Mouse (Mus musculus): ENCODE measurements around the gene Gm13279.
"Not testable (repeated sequence)": the region's sequence is repeated elsewhere in the genome, so short reads cannot be mapped to it uniquely, and the experiment has no call there.

DNA sequence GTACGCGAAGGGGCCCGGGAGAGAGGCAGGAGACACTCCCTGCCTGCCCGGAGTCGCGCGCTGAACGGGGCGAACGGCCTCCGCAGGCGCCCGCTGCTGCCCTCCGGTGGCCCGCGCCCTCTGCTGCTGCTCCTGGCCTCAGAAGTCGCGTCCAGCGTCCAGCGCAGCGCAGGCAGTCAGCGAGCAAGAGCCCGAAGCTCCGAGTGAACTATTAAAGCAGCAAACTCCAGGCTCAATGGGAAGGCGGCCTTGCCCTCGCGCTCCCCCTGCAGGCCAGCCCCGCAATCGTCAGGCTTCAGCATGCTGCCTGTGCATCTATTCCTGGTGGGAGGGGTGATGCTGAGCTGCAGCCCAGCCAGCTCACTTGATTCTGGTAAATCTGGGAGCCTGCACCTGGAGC, 5.8 kb downstream of the Gm13279 start, which contains the start of gene Gm13287:
- not testable (repeated sequence) for TF ChIP-seq POLR2A, CTCF (IDR thresholded peaks at IDR 0.05; ENCODE audit: insufficient read depth, low read depth, low read length)
